17 mouse cellular contexts compared by ENCODE assay signal in the genomic region with DNA sequence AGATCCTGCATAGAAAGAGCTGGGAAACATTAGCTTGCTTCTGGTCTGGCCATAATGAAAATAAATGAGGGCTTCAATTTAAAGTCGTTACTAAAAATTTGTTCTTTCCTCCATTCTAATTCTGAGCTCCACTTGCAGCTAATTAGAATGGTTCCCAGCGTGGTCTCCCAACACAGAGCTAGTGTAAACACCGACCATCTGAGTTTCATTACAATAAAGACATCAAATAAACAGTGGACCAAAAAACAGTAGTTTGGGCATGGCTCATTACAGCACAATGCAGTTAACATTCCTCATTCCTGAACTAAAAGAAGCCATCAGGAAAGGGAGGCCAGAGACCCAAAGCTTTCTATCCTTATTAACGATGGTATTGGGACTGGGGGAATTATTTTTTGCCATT.
DNase-seq lines count a peak whose midpoint lies in the region; ATAC-seq lines count a peak whose summit lies in the region.
"Had no signal": no experiment of that assay in that cellular context is flagged by ENCODE, and none has a peak within 500 bp of the region (broad histone marks: within the 10 kb centered on the region; RNA-seq: fewer than 3 reads in every experiment).

No protein-coding gene starts in this region.

- no peak overlapping the region for H3K9ac ChIP-seq in forebrain, embryonic 11.5 days (ENCODE audit: low read length)
- H3K9ac ChIP-seq in forebrain, embryonic 15.5 days (replicated peaks): no peak overlapping the region
- H3K9ac ChIP-seq: heart, embryonic 15.5 days; kidney, embryonic 15.5 days had no signal

- H3K27me3 ChIP-seq in forebrain, embryonic 11.5 days (ENCODE audit: control insufficient read depth, insufficient read depth, low read length): no peaks in the 10 kb centered on the region
- H3K27me3 ChIP-seq in forebrain, embryonic 15.5 days: no peaks in the 10 kb centered on the region
- H3K27me3 ChIP-seq in embryonic facial prominence, embryonic 10.5 days (replicated peaks; ENCODE audit: low read depth, poor library complexity, severe bottlenecking): no peaks in the 10 kb centered on the region
- no peaks in the 10 kb centered on the region for H3K27me3 ChIP-seq in limb, embryonic 10.5 days (ENCODE audit: low read depth, poor library complexity, severe bottlenecking)
- H3K27me3 ChIP-seq: CH12.LX; heart, embryonic 15.5 days; kidney, embryonic 15.5 days had no signal

- no peak overlapping the region for H3K4me2 ChIP-seq in forebrain, embryonic 11.5 days (ENCODE audit: low read depth, low read length, severe bottlenecking)
- H3K4me2 ChIP-seq in forebrain, embryonic 15.5 days (replicated peaks): no peak overlapping the region
- H3K4me2 ChIP-seq: heart, embryonic 15.5 days; kidney, embryonic 15.5 days had no signal

- 6% methylated on average over 4 of the region's 4 CpGs for WGBS in forebrain, embryonic 11.5 days
- 4% methylated on average over 4 of the region's 4 CpGs for WGBS in forebrain, embryonic 15.5 days
- WGBS in embryonic facial prominence, embryonic 10.5 days: 7% methylated on average over 4 of the region's 4 CpGs
- 13% methylated on average over 4 of the region's 4 CpGs for WGBS in limb, embryonic 10.5 days

- H3K4me3 ChIP-seq in forebrain, embryonic 11.5 days (ENCODE audit: low read depth, low read length): no peak overlapping the region
- H3K4me3 ChIP-seq in forebrain, embryonic 15.5 days: no peak overlapping the region
- no peak overlapping the region for H3K4me3 ChIP-seq in embryonic facial prominence, embryonic 10.5 days
- H3K4me3 ChIP-seq in limb, embryonic 10.5 days: no peak overlapping the region
- H3K4me3 ChIP-seq: heart, embryonic 15.5 days; kidney, embryonic 15.5 days; layer of hippocampus, adult 2 months had no signal

- no peaks in the 10 kb centered on the region for H3K36me3 ChIP-seq in forebrain, embryonic 11.5 days (ENCODE audit: control insufficient read depth, insufficient read depth, low read length)
- no peaks in the 10 kb centered on the region for H3K36me3 ChIP-seq in forebrain, embryonic 15.5 days
- no peaks in the 10 kb centered on the region for H3K36me3 ChIP-seq in embryonic facial prominence, embryonic 10.5 days (replicated peaks)
- no peaks in the 10 kb centered on the region for H3K36me3 ChIP-seq in limb, embryonic 10.5 days
- H3K36me3 ChIP-seq: heart, embryonic 15.5 days; kidney, embryonic 15.5 days had no signal

- H3K27ac ChIP-seq in forebrain, embryonic 11.5 days (ENCODE audit: low read depth, low read length): peak overlapping the region; percentile 58; the same call in 1 of the 2 replicates
- H3K27ac ChIP-seq in forebrain, embryonic 15.5 days (replicated peaks): no peak overlapping the region
- H3K27ac ChIP-seq in embryonic facial prominence, embryonic 10.5 days (replicated peaks): peak overlapping the region; percentile 55; the same call in 1 of the 2 replicates
- peak overlapping the region; percentile 71 for H3K27ac ChIP-seq in limb, embryonic 10.5 days
- H3K27ac ChIP-seq: heart, embryonic 15.5 days; kidney, embryonic 15.5 days; layer of hippocampus, adult 2 months had no signal

- peaks cover 10% of the 10 kb centered on the region; the same call in 1 of the 2 replicates for H3K4me1 ChIP-seq in forebrain, embryonic 11.5 days (replicated peaks; ENCODE audit: control insufficient read depth, insufficient read depth, low read length)
- peaks cover 14% of the 10 kb centered on the region for H3K4me1 ChIP-seq in forebrain, embryonic 15.5 days
- peaks cover 33% of the 10 kb centered on the region for H3K4me1 ChIP-seq in embryonic facial prominence, embryonic 10.5 days
- peaks cover 39% of the 10 kb centered on the region for H3K4me1 ChIP-seq in limb, embryonic 10.5 days
- H3K4me1 ChIP-seq: heart, embryonic 15.5 days; kidney, embryonic 15.5 days had no signal

- peak; percentile 88 for ATAC-seq in forebrain, embryonic 11.5 days (replicated peaks; ENCODE audit: low FRiP score)
- no peak for ATAC-seq in forebrain, embryonic 15.5 days (replicated peaks)
- ATAC-seq in cerebellum, adult (ENCODE audit: insufficient number of reproducible peaks, low FRiP score, low TSS enrichment): no peak
- no peak for ATAC-seq in megakaryocyte-erythroid progenitor cell, adult 5-6 weeks (replicated peaks; ENCODE audit: low FRiP score, low TSS enrichment, poor library complexity, severe bottlenecking)
- ATAC-seq: inflammation-experienced regulatory T-cells, adult 6 months had no signal

- peak; percentile 51 for DNase-seq in forebrain, embryonic 11.5 days (ENCODE audit: low spot score)
- DNase-seq in Muller cell, postnatal 12 days (ENCODE audit: inconsistent ontology term): peak; percentile 12
- peak; percentile 19 for DNase-seq in embryonic facial prominence, embryonic 10.5 days (ENCODE audit: low spot score)
- DNase-seq in limb, embryonic 10.5 days (ENCODE audit: low spot score): peak; percentile 34
- no peak for DNase-seq in urinary bladder, adult 18-20 months (ENCODE audit: low spot score in 2 of 2)
- DNase-seq: cerebellum, adult 11 months; cerebellum, postnatal 25 days; heart, adult 11 months; lung, adult 2 months had no signal

- H3K9me3 ChIP-seq in forebrain, embryonic 11.5 days (ENCODE audit: control insufficient read depth, low read length): no peaks in the 10 kb centered on the region
- 0 out of 2 replicates have a peak, but pooled peaks cover 4% of the 10 kb centered on the region for H3K9me3 ChIP-seq in forebrain, embryonic 15.5 days
- H3K9me3 ChIP-seq in embryonic facial prominence, embryonic 10.5 days: no peaks in the 10 kb centered on the region
- H3K9me3 ChIP-seq in limb, embryonic 10.5 days (replicated peaks): no peaks in the 10 kb centered on the region; the same call in 1 of the 2 replicates
- H3K9me3 ChIP-seq: heart, embryonic 15.5 days; kidney, embryonic 15.5 days had no signal

Comparison
In these comparisons a context has a peak if more than half of its experiments do, and no peak if none do; other contexts are left out.
1. DNase-seq: peak in forebrain, embryonic 11.5 days (single experiment), Muller cell, postnatal 12 days (single experiment), embryonic facial prominence, embryonic 10.5 days (single experiment) and limb, embryonic 10.5 days (single experiment); none in urinary bladder, adult 18-20 months (0 of 2).